9 mouse cellular contexts compared by ENCODE assay signal in the genomic region with DNA sequence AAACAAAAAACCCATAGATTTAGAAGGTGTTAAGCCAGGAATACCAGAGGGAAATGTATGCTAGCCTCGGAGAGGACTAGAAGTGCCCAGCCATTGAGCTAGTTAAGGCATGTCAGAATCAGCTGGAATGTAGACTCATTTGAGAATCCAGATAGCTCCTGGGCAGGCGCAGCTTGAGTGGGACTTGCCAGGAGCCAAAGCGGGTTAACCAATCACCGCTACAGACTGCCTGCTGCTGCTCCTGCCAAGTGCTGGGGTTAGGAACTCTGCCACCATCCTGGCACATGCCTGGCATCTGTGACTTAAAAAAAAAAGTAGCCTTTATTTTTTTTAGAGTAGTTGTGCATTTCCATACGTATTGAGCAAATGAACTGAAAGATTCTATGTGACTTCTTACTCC.
DNase-seq lines count a peak whose midpoint lies in the region; ATAC-seq and TF ChIP-seq lines count a peak whose summit lies in the region.
"Had no signal": no experiment of that assay in that cellular context is flagged by ENCODE, and none has a peak within 500 bp of the region (broad histone marks: within the 10 kb centered on the region; RNA-seq: fewer than 3 reads in every experiment).

No protein-coding gene starts in this region.

- peaks cover 16% of the 10 kb centered on the region for H3K4me1 ChIP-seq in forebrain, embryonic 13.5 days
- peaks cover 7% of the 10 kb centered on the region; the same call in 1 of the 2 replicates for H3K4me1 ChIP-seq in forebrain, embryonic 12.5 days
- H3K4me1 ChIP-seq in midbrain, embryonic 14.5 days (ENCODE audit: control insufficient read depth, insufficient read depth, low read length), result no peaks in the 10 kb centered on the region
- H3K4me1 ChIP-seq in midbrain, embryonic 15.5 days, result no peaks in the 10 kb centered on the region
- H3K4me1 ChIP-seq in lung, postnatal 0 days (ENCODE audit: insufficient read depth, low read depth, low read length), result no peaks in the 10 kb centered on the region

- H3K9me3 ChIP-seq in forebrain, embryonic 13.5 days (replicated peaks), result no peaks in the 10 kb centered on the region; the same call in 1 of the 2 replicates
- no peaks in the 10 kb centered on the region for H3K9me3 ChIP-seq in forebrain, embryonic 12.5 days
- no peaks in the 10 kb centered on the region for H3K9me3 ChIP-seq in midbrain, embryonic 14.5 days (ENCODE audit: control insufficient read depth, low read length)
- H3K9me3 ChIP-seq in midbrain, embryonic 15.5 days, result no peaks in the 10 kb centered on the region
- no peaks in the 10 kb centered on the region for H3K9me3 ChIP-seq in lung, postnatal 0 days (ENCODE audit: low read length)

- H3K4me2 ChIP-seq in forebrain, embryonic 13.5 days, result no peak overlapping the region
- no peak overlapping the region for H3K4me2 ChIP-seq in forebrain, embryonic 12.5 days
- no peak overlapping the region for H3K4me2 ChIP-seq in midbrain, embryonic 14.5 days (ENCODE audit: low read length)
- no peak overlapping the region for H3K4me2 ChIP-seq in midbrain, embryonic 15.5 days
- no peak overlapping the region for H3K4me2 ChIP-seq in lung, postnatal 0 days (replicated peaks; ENCODE audit: low read depth, low read length)

- H3K9ac ChIP-seq in forebrain, embryonic 13.5 days, result no peak overlapping the region
- no peak overlapping the region for H3K9ac ChIP-seq in forebrain, embryonic 12.5 days
- no peak overlapping the region for H3K9ac ChIP-seq in midbrain, embryonic 14.5 days (replicated peaks; ENCODE audit: low read length)
- no peak overlapping the region for H3K9ac ChIP-seq in midbrain, embryonic 15.5 days
- H3K9ac ChIP-seq in lung, postnatal 0 days (replicated peaks; ENCODE audit: low read depth), result no peak overlapping the region

- DNase-seq in midbrain, embryonic 14.5 days, result peak; percentile 18
- peak; percentile 50 for DNase-seq in gastrocnemius, postnatal 10 days
- peak; percentile 69 to 84 for DNase-seq in kidney, postnatal 25 days
- no peak for DNase-seq in layer of hippocampus, adult 9-10 months (ENCODE audit: low spot score)
- DNase-seq in lung, postnatal 0 days (ENCODE audit: low spot score), result no peak

- 85% methylated on average over 5 of the region's 5 CpGs for WGBS in forebrain, embryonic 13.5 days
- 89% methylated on average over 5 of the region's 5 CpGs for WGBS in forebrain, embryonic 12.5 days
- 88% methylated on average over 5 of the region's 5 CpGs for WGBS in midbrain, embryonic 14.5 days
- 84% methylated on average over 5 of the region's 5 CpGs for WGBS in midbrain, embryonic 15.5 days
- WGBS in lung, postnatal 0 days, result 66% methylated on average over 5 of the region's 5 CpGs

- ATAC-seq in forebrain, embryonic 13.5 days, result peak; percentile 45; the same call in 1 of the 2 replicates
- no peak for ATAC-seq in forebrain, embryonic 12.5 days (ENCODE audit: low FRiP score)
- ATAC-seq in midbrain, embryonic 14.5 days (ENCODE audit: low FRiP score, low TSS enrichment), result no peak
- ATAC-seq in midbrain, embryonic 15.5 days (replicated peaks), result no peak
- no peak for ATAC-seq in lung, postnatal 0 days

- H3K27me3 ChIP-seq in forebrain, embryonic 13.5 days, result no peaks in the 10 kb centered on the region
- no peaks in the 10 kb centered on the region for H3K27me3 ChIP-seq in forebrain, embryonic 12.5 days
- H3K27me3 ChIP-seq in midbrain, embryonic 14.5 days (ENCODE audit: control insufficient read depth, insufficient read depth, low read length), result no peaks in the 10 kb centered on the region
- H3K27me3 ChIP-seq in midbrain, embryonic 15.5 days (replicated peaks), result no peaks in the 10 kb centered on the region
- no peaks in the 10 kb centered on the region for H3K27me3 ChIP-seq in lung, postnatal 0 days (replicated peaks; ENCODE audit: insufficient read depth, low read length)

- H3K27ac ChIP-seq in forebrain, embryonic 13.5 days, result no peak overlapping the region
- H3K27ac ChIP-seq in forebrain, embryonic 12.5 days, result no peak overlapping the region
- no peak overlapping the region for H3K27ac ChIP-seq in midbrain, embryonic 14.5 days (replicated peaks; ENCODE audit: low read depth, low read length)
- H3K27ac ChIP-seq in midbrain, embryonic 15.5 days, result no peak overlapping the region
- H3K27ac ChIP-seq in lung, postnatal 0 days (ENCODE audit: low read length), result no peak overlapping the region
- H3K27ac ChIP-seq: macrophage had no signal

- TF ChIP-seq EP300 in lung, postnatal 0 days (IDR thresholded peaks at IDR 0.05), result no peak

- H3K4me3 ChIP-seq in forebrain, embryonic 13.5 days, result no peak overlapping the region
- H3K4me3 ChIP-seq in forebrain, embryonic 12.5 days (replicated peaks), result no peak overlapping the region
- no peak overlapping the region for H3K4me3 ChIP-seq in midbrain, embryonic 14.5 days (replicated peaks; ENCODE audit: low read depth, low read length)
- H3K4me3 ChIP-seq in midbrain, embryonic 15.5 days, result no peak overlapping the region
- H3K4me3 ChIP-seq in lung, postnatal 0 days (ENCODE audit: low read depth, low read length), result no peak overlapping the region

- no peak for TF ChIP-seq CTCF in lung, postnatal 0 days (IDR thresholded peaks at IDR 0.05)

- H3K36me3 ChIP-seq in forebrain, embryonic 13.5 days (ENCODE audit: poor library complexity, severe bottlenecking), result no peaks in the 10 kb centered on the region
- no peaks in the 10 kb centered on the region for H3K36me3 ChIP-seq in forebrain, embryonic 12.5 days (replicated peaks)
- no peaks in the 10 kb centered on the region for H3K36me3 ChIP-seq in midbrain, embryonic 14.5 days (ENCODE audit: control insufficient read depth, insufficient read depth, low read length)
- no peaks in the 10 kb centered on the region for H3K36me3 ChIP-seq in midbrain, embryonic 15.5 days (replicated peaks)
- H3K36me3 ChIP-seq in lung, postnatal 0 days (ENCODE audit: insufficient read depth, low read length), result no peaks in the 10 kb centered on the region

Comparison
In these comparisons a context has a peak if more than half of its experiments do, and no peak if none do; other contexts are left out.
1. DNase-seq: peak in midbrain, embryonic 14.5 days (single experiment), gastrocnemius, postnatal 10 days (single experiment) and kidney, postnatal 25 days (2 of 2); none in layer of hippocampus, adult 9-10 months (single experiment) and lung, postnatal 0 days (single experiment).